In genomic region chr16:38620696-38621450, GRCm38 (mm10) we compare ENCODE assay signal across 14 mouse cellular contexts.
DNase-seq lines count a peak whose midpoint lies in the region; ATAC-seq and TF ChIP-seq lines count a peak whose summit lies in the region.
"Had no signal": no experiment of that assay in that cellular context is flagged by ENCODE, and none has a peak within 500 bp of the region (broad histone marks: within the 10 kb centered on the region; RNA-seq: fewer than 3 reads in every experiment).

No protein-coding gene starts in this region.

- peaks cover 81% of the 10 kb centered on the region for H3K36me3 ChIP-seq in heart, postnatal 0 days (replicated peaks; ENCODE audit: control insufficient read depth, insufficient read depth, low read length)
- H3K36me3 ChIP-seq in limb, embryonic 10.5 days: peaks cover 2% of the 10 kb centered on the region; the same call in 1 of the 2 replicates

- H3K9me3 ChIP-seq in heart, postnatal 0 days (replicated peaks; ENCODE audit: control insufficient read depth, low read length): no peaks in the 10 kb centered on the region
- no peaks in the 10 kb centered on the region for H3K9me3 ChIP-seq in limb, embryonic 10.5 days (replicated peaks)
- H3K9me3 ChIP-seq: megakaryocyte, embryonic 14.5 days had no signal

- no peak for TF ChIP-seq EP300 in heart, postnatal 0 days (IDR thresholded peaks at IDR 0.05; ENCODE audit: low read depth)

- no peak overlapping the region for H3K4me3 ChIP-seq in heart, postnatal 0 days (ENCODE audit: low read depth, low read length)
- no peak overlapping the region for H3K4me3 ChIP-seq in limb, embryonic 10.5 days
- H3K4me3 ChIP-seq: erythroblast, embryonic 14.5 days; megakaryocyte, embryonic 14.5 days had no signal

- no peaks in the 10 kb centered on the region for H3K27me3 ChIP-seq in heart, postnatal 0 days (ENCODE audit: control insufficient read depth, insufficient read depth, low read length)
- no peaks in the 10 kb centered on the region for H3K27me3 ChIP-seq in limb, embryonic 10.5 days (ENCODE audit: low read depth, poor library complexity, severe bottlenecking)
- H3K27me3 ChIP-seq: megakaryocyte, embryonic 14.5 days; Patski had no signal

- peak; percentile 69 to 87 for DNase-seq in adrenal gland, adult (ENCODE audit: inconsistent age in 2 of 2, low spot score in 1 of 2)
- DNase-seq in adrenal gland, postnatal 4 days (ENCODE audit: low spot score in 2 of 2): no peak
- peak; percentile 19 to 36 for DNase-seq in kidney, postnatal 36 days
- DNase-seq in kidney, postnatal 4 days: no peak
- DNase-seq in heart, postnatal 0 days (ENCODE audit: low spot score): no peak
- DNase-seq in lung, postnatal 36 days: peak; percentile 93
- no peak for DNase-seq in limb, embryonic 10.5 days (ENCODE audit: low spot score)
- DNase-seq in thymus, postnatal 14 days: no peak
- DNase-seq: cerebellum, adult 18-20 months; embryo, embryonic 11 days; liver had no signal

- no peak for ATAC-seq in heart, postnatal 0 days (ENCODE audit: insufficient read depth, low read depth)
- ATAC-seq: Patski had no signal

- no peak for TF ChIP-seq CTCF in heart, postnatal 0 days (IDR thresholded peaks at IDR 0.05; ENCODE audit: low read depth)

- H3K9ac ChIP-seq in heart, postnatal 0 days (replicated peaks; ENCODE audit: low read depth, low read length): no peak overlapping the region

- no peak overlapping the region for H3K4me2 ChIP-seq in heart, postnatal 0 days (ENCODE audit: low read depth, low read length)

- 47% methylated on average over 16 of the region's 16 CpGs for WGBS in heart, postnatal 0 days
- WGBS in limb, embryonic 10.5 days: 92% methylated on average over 16 of the region's 16 CpGs

- H3K4me1 ChIP-seq in heart, postnatal 0 days (ENCODE audit: control insufficient read depth, insufficient read depth): peaks cover 48% of the 10 kb centered on the region
- H3K4me1 ChIP-seq in limb, embryonic 10.5 days: no peaks in the 10 kb centered on the region
- H3K4me1 ChIP-seq: megakaryocyte, embryonic 14.5 days had no signal

- H3K27ac ChIP-seq in heart, postnatal 0 days (ENCODE audit: low read depth): peak overlapping the region; percentile 74
- no peak overlapping the region for H3K27ac ChIP-seq in limb, embryonic 10.5 days

Comparison
In these comparisons a context has a peak if more than half of its experiments do, and no peak if none do; other contexts are left out.
1. DNase-seq: peak in adrenal gland, adult (2 of 2), kidney, postnatal 36 days (2 of 2) and lung, postnatal 36 days (single experiment); none in adrenal gland, postnatal 4 days (0 of 2), kidney, postnatal 4 days (0 of 2), heart, postnatal 0 days (single experiment), limb, embryonic 10.5 days (single experiment) and thymus, postnatal 14 days (single experiment).